Mouse (Mus musculus): ENCODE measurements around the gene Gpr62.

- TF ChIP-seq CTCF (IDR thresholded peaks at IDR 0.05; ENCODE audit: control insufficient read depth, insufficient read depth, insufficient replicate concordance, low read depth, low read length): peak; percentile 52; the same call in 1 of the 2 replicates
- TF ChIP-seq POLR2A (IDR thresholded peaks at IDR 0.05; ENCODE audit: control insufficient read depth, low read depth, low read length): peak; percentile 41; the same call in 1 of the 2 replicates
Observed at GRCm38 (mm10) chr9:106448498-106449031, 17.2 kb downstream of the Gpr62 start.
